Mouse (Mus musculus) natural killer cell, adult 2 months (primary cell): ENCODE measurements around the gene Psmb6.
"Not testable (repeated sequence)": the region's sequence is repeated elsewhere in the genome, so short reads cannot be mapped to it uniquely, and the experiment has no call there.

Source experiments
- DNase-seq, 2 experiments: peaks; one replicate each; pipeline ENCODE4 v3.0.0; 2022; ENCODE audit warnings: low spot score in 2 of 2

Gene Psmb6

DNA sequence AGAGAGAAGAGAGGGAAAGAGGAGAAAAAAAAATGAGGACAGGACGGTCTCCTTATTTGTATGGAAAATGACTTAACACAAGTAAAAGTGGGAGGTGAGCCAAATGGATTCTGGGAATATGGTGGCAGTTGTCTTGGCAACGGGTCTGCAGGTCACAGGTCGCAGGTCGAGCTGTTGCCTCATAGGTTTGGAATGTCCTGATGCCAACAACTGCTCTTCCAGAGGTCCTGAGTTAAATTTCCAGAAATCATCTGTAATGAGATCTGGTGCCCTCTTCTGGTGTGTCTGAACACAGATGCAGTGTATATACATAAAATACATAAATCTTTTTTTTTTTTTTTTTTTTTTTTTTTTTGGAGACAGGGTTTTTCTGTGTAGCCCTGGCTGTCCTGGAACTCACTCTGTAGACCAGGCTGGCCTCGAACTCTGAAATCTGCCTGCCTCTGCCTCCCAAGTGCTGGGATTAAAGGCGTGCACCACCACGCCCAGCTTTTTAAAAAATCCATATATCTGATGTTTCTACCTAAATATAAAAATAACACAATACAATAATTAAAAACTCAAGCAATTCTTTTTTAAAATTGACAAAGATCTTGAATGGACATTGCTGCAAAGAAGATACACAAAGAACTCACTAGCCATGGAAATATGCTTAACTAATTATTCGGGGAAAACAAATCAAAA lies 1.7 kb upstream of the Psmb6 start:
- DNase-seq: not testable (repeated sequence)

DNA sequence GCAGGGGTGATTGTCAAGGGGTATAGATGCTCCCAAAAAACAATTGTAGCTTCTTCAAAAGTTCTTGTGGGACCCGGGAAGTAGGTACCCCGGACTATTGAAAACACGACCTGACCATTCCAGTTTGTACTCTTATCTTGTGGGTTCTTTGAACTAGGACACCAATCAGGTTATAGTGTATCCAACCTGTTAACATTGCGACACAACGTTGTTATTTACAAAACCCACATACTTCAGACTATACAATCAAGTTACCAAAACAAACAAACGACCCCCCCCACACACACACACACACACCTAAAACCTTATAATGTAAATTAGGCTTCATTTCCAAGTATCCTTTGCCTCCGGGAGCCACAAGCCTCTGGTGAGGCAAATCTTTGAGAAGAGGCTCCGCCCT lies 385 bp upstream of the Psmb6 start:
- DNase-seq: no peak

DNA sequence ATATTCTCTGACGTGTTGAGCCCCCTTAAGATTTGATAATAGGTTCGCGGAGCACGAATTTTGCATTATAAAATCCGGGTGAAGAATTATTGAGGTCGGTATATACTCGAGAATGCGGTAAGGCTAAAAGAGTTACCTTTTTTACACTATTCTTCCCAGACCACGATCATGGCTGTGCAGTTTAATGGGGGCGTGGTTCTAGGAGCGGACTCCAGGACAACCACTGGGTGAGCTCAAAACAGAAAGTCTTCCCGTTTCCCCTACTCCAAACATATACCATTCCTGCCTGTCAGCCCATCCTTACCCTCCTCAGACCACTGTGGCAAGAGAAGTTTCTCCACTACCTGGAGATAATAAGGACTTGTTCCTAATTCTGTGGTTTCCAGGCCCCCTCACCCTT lies 559 bp downstream of the Psmb6 start:
- DNase-seq: no peak

DNA sequence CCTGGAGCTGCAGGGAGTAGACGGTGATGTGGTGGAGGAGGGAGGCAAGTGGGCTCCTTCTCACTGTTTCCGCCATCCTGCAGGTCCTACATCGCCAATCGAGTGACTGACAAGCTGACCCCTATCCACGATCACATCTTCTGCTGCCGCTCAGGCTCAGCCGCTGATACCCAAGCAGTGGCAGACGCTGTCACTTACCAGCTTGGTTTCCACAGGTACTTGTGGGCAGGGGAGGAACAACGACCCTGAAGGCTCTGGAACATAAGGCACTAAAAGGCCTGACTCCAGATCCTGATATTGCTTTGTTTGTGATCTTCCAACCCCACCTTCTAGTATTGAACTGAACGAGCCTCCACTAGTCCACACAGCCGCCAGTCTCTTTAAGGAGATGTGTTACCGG lies 1.0 kb downstream of the Psmb6 start:
- DNase-seq: no peak

DNA sequence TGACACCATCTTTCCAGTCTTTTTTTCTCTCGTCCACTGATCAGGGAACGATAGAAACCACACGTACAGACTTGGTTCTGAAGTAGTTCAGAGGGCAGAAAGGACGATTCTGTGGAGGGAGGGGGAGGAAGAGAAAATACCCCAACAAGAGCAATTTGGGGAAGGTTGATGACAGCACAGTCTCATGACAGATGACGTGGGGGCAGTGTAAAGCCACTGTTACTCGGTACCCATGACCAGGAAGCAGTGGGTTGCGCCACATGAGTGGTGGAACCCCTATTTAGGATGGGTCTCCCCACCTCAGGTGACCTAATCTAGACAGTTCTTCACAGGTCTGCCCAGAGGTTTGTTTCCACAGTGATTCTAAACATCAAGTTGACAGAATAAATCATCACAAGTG lies 3.4 kb downstream of the Psmb6 start:
- no peak for DNase-seq

DNA sequence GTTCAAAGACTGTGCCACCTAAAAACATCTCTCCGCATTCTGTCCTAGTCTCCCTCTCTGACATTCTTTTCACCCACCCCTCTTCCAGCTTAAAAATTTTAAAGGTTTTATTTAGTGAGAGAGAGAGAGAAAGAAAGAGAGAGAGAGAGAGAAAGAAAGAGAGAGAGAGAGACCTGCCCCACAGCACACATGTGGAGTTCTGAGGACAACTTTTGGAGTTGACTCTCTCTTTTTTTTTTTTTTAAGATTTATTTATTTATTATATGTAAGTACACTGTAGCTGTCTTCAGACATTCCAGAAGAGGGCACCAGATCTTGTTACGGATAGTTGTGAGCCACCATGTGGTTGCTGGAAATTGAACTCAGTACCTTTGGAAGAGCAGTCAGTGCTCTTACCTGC lies 5.9 kb downstream of the Psmb6 start:
- not testable (repeated sequence) for DNase-seq

DNA sequence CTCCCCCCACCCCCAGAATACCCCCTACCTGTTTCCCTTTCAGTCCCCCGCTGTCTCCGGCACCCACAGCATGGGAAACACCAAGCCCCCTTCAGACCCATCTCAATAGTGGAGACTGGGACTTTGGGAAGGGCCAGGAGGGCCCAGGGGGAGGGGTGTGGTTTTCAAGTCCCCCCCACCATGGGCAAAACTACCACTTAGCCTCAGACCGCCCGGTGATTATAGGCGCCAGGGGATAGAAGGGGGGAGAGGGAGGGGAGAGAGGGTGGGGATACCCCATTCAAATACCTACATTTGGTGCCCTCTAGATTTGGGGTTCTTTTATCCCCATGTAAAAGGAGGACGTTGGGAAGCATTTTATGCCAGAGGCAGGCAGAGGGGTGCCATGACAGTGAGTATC lies 7.7 kb downstream of the Psmb6 start, which contains the start of gene Gm40193:
Gm40193 (minus strand) TSS at position 101 of the 400 bp plus-strand sequence.
- DNase-seq: no peak

DNA sequence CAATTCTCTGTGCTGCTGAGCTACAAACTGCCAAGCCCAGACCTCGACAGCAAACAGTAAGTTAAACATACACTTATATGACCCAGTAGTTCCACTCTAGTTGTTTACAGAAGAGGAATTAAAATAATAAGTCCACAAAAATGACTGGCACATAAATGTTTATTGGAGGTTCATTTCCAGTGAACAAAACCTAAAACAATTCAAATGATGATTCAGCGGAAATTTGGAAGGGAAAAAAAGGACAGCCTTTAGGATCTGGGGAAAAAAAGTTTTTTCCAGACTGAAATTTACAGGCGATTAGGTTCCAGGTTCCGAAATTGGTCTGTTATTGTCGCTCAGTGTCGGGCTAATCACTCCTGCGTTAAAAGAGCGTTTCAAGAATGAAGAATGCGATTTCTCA lies 14.3 kb downstream of the Psmb6 start:
- no peak for DNase-seq

DNA sequence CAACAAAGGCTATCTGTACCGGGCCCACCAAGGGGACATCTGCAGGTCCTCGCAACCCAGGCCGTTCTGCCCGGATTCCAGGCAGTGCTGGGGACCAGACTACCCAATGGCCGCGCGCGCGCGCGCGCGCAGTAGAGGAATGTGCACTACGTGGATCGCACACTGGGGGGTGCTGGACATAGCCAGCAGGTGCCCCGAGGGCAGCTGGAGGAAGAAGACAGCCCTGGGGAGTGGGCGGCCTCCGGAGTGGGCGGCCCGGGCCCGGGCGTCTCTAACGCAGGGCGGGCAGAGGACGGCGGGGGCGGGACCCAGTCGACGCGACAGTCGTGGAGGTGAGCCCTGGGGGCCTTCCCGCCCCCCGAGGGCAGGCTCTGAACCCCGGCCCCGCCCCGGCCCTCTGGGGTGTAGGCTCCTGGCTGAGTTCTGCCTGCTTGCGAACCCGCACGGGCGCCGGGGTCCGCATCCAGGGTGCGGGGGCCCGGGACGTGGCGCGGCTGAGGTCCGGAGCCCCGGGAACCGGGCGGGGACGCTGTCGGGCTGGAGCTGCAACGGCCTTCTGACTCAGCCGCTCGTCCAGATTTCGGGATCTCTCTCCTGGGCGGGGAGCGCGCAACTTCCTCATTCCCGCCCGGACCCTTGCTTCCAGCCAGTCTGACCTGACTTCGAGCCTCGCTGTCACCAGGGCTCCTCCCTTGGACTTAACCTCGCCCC lies 14.9 kb downstream of the Psmb6 start, which contains the start of gene Pld2:
Pld2 (plus strand) TSS at position 188 of the 711 bp plus-strand sequence.
- peak; percentile 73 to 81 for DNase-seq

DNA sequence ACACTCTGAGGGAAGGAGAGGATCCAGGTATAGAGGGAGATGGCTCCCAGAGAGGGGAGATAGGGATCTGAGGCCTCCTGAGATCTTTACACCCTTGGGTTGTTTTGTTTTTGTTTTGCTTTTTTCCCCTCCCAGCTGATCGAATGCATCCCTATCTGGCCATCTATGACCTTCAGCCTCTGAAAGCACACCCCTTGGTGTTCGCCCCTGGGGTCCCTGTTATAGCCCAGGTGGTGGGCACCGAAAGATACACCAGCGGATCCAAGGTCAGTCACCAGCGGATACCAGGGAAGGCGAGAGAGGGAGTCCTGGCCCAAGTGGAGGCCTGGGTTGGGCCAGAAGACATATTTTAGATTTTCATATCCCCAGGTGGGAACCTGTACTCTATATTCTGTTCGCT lies 15.8 kb downstream of the Psmb6 start:
- no peak for DNase-seq

DNA sequence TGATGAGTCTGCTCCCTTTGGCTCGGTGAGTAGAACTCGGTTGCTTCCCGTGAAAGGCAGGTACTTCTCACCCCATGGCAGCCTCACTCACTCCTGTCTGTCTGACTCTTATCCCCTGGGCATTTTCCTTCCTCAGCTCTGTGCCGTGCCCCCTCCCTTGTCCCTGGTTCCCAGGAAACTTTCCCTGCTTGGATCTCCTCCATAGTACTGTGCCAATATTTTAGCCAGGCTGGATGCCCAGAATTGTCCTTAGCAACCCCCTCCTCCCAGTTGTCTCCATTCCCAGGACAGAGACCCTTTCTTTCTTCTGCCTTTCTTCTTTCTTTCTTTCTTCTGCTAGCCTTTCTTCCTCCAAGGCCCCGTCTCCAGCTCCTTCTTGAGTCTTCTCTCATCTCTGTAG lies 16.2 kb downstream of the Psmb6 start:
- DNase-seq: no peak

DNA sequence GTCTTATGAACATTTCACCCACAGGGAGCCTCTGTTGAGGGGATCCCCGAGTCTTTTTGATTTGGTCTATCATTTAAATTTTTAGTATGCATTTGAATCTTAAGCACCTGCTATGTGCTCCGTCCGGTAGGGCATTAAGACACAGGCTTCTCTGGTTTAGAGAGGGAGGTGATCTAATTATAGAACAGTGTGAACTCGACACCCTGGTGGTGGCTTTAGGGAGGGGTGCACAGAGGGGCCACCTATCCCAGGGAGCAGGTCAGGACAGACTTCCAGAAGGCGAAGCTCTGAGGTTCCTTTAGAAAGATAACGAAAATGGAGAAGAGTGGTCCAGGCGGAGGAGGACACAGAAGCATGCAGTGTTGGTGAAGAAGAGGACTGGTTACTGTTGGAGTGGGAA lies 19.3 kb downstream of the Psmb6 start:
- no peak for DNase-seq

DNA sequence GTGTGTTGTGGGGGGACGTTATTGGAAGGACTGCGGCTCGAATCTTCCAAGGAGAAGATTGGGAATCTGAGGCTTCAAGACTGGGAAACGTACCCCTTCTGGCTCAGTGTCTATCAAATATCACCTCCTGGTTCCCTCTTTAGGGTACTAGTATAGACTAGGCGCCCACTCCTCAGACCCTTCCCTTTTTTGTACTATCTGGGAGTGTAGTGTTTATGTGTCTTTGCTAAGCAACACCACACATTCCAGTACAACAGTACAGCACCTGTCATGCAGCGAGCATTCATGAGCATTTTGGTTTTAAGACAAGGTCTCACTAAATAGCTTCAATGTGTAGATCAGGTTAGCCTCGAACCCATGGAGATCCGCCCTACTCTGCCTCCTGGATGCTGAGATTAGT lies 26.4 kb downstream of the Psmb6 start:
- DNase-seq: no peak

DNA sequence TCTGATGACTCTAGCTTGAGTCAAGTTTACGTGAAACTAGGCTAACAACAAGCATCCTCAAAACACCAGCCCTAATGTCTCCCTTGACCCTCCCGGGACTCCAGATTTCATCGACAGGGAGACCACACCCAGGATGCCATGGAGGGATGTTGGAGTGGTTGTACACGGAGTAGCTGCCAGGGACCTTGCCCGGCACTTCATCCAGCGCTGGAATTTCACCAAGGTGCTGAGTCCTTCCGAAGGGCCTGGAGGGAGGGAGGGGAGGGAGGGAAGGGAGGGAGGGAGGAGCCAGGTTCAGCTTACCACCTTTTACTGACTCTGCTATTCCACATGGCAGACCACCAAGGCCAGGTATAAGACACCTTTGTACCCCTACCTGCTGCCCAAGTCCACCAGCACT lies 28.8 kb downstream of the Psmb6 start:
- no peak for DNase-seq

DNA sequence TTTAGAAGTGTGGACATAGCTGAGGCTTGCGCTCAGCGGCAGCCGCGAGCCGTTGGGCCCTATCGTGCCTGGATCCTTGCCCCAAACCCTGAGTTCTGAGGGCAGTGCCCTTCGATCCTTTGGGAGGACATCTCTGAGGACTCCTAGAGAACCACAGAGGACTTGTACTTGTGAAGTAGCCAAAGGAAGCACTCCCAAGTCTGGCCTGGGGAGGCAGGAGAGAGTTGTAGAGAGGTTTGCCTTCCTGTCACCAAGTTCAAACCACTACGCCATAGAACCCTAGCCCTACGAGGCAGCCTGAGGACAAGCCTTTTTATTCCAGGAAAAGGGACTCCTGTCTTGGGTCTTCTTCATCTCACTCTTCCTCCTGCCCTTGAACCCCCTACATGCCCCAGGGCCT lies 32.4 kb downstream of the Psmb6 start:
- DNase-seq: no peak

DNA sequence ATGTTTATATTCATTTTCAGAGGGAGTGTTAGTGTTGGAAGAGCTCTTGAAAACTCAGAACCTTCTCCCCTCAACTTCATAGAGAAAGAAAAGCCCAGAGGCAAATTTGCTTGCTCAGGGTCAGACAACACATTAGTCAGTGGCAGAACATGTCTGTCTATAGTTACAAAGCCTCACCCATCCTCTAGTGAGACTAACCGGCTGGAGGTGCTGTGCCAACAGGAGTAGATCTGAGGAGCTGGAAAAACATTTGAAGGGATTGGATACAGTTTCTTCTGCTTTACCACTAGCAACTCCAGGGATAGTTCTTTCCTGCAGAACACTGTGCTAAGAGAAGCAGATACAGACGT lies 36.7 kb downstream of the Psmb6 start:
- no peak for DNase-seq

DNA sequence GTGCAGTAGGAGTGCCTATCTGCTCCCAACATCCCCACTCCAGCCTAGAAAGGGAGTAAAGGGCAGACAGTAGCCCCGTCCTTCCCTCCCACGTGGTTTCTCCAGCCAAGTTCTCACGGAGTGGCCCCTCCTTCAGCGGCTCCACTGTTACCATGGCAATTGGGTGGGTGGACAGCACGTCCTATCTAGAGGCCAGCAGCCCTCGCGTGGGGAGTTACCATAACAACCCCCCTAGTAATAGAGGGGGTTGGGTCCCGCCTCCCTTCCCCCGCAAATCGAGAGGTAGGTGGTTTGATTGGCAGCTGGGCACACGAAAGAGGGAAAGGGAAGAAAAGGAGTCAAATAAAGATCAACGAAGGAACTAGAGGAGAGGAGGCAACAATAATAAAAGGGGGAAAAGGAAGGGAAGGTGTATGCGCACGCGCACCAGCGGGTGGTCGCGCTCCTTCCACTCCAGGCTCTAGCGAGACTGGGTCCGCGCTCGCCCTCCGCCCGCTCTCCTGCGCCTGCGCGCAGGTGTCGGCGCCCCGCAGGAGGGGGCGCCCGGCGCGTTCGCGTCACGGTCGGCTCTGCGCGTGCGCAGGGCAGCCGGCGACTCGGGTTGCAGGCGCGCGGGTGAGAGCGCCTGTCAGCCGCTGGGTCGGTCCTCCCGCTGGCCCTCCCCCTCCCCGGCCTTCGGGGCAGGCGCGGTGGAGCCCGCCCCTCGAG lies 37.3 kb downstream of the Psmb6 start, which contains the start of gene Mink1:
Mink1 (plus strand) TSS at position 595 of the 708 bp plus-strand sequence.
- peak; percentile 74 to 83 for DNase-seq

DNA sequence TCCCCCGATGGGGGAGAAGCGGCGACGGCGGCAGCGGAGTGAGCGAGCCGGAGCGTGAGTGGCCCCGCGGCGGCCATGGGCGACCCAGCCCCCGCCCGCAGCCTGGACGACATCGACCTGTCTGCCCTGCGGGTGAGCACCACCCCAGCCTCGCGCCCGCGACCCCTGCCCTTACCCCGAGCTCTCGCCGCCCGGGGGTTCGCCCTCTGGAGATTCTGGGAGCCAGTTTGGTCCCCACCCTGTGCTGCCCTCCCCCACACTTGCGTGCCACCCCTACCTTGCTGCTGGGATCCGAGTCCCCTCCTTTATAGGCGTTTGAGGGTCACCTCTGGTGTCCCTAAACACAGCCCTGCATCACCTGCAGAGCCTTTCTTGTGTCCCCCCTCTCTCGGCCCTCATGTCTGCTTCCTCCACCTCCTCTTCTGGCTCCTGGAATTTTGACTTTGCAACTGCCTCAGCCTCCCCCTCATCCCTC lies 37.9 kb downstream of the Psmb6 start:
- DNase-seq: no peak

DNA sequence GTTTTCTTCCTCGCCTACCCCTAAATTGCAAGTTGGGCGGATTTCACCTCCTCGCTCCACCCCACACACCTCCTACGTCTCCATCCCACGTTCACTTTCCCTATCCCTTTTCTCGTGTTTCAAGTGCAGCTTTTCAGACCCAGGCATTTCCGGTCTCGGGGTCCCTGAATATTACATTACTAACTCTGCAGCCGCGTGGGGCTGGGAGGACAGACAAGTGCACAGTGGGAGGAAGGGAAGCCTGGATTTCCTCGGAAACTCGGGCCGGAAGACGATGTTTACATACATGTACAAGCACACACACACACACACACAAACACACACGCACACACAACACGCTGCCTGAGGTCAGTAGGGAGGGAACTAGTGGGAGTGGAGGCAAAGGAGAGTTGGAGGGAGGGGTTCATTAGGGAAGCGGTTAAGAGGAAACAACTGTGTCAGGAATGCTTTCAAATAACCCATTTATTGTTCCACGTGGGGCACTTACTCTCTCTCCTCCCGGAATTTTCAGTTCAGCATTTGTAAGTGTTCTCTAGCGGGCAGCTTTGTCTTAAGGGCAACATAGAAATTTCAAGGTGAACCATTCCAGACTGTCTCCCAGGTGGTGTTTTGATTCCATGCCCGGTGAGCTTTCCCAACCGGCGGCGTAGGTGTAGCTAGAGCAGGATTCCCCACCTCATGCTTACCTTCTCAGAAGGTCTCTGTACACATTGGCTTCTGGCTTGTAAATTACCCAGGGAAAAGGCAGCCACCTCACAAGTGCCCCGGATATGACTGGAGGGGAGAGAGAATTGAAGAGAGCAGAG lies 38.5 kb downstream of the Psmb6 start:
- peak in 1 of 2 experiments; percentile 16 for DNase-seq

DNA sequence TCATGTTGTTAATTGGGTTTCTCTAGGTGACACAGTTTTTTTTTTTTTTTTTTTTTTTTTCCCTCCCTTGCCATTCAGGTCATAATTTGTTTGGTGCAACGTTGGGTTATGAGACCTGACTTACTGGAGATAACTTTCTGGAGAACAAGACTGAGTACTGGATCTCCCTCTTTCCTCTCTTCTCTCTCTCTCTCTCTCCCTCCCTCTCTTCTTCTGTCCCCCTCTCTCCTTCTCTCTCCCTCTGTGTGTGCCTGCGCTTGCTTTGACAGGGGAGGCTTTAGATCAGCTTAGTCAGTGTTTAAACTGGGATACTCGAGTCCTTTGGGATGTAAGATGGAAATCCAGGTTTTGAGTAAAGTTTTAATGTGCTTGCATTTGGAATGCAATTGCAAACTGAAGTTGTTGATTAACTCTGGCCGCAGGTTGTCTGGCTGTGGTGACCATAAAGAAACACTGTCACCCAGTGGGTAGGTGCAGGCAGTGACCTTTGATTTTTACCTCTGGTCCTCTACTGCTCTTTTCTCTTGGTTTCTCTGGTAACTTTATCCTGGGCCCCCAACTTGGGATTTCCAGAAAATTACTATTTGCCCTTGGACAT lies 39.2 kb downstream of the Psmb6 start:
- no peak for DNase-seq

DNA sequence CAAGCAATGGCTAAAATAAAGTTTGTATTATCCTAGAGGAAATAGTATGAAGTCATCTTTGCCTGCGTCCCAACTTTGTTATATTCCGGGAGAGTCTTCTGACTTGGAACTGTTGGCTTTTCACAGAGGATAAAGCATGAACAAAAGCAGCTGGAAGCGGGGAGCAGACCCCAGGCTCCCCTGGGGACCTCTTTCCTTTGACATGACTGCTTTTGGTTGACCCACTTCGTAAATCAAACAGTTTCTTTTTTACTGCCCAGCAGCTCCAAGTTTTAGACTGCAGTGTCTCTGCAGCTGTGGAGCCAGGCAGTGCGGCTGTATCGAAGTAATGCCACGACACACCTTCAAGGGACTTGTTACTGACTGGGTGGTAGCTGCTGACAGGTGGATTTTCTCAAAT lies 41.4 kb downstream of the Psmb6 start:
- DNase-seq: no peak
